Mouse (Mus musculus) myocyte (in vitro differentiated cells): Measurements from ENCODE around the gene Fam171a2. TPM values are rescaled to one million over a fixed set of nuclear protein-coding genes. Genes with fewer than 3 reads are reported as not detected.
"Not testable (repeated sequence)": the region's sequence is repeated elsewhere in the genome, so short reads cannot be mapped to it uniquely, and the experiment has no call there.

Source experiments
- H3K27me3 ChIP-seq: one replicate; pipeline ENCODE4 v1.6.1; 2011; ENCODE audit not compliant: control insufficient read depth, insufficient read depth, insufficient read length
- H3K36me3 ChIP-seq: one replicate; pipeline ENCODE4 v1.6.1; 2011; ENCODE audit not compliant: control insufficient read depth, insufficient read depth
- H3K4me2 ChIP-seq: one replicate; pipeline ENCODE4 v1.6.1; 2011; ENCODE audit warnings: low read depth, control low read depth
- H3K4me3 ChIP-seq: one replicate; pipeline ENCODE4 v1.5.1; 2011; ENCODE audit warnings: mild to moderate bottlenecking, control low read depth, moderate library complexity
- H3K79me2 ChIP-seq: one replicate; pipeline ENCODE4 v1.6.1; 2011; ENCODE audit not compliant: control insufficient read depth, insufficient read depth
- H3ac ChIP-seq: one replicate; pipeline ENCODE4 v1.6.1; 2011; ENCODE audit not compliant: control insufficient read depth, insufficient read length
- CEBPB ChIP-seq: IDR thresholded peaks from 2 replicates; pipeline ENCODE4 v1.6.1; 2011; ENCODE audit warnings: mild to moderate bottlenecking, moderate library complexity; ENCODE audit not compliant: poor library complexity, insufficient read depth, severe bottlenecking
- E2F4 ChIP-seq: IDR thresholded peaks from one replicate; pipeline ENCODE4 v1.6.1; 2011; ENCODE audit warnings: mild to moderate bottlenecking, control low read depth, moderate library complexity; ENCODE audit not compliant: insufficient read depth
- MAX ChIP-seq: IDR thresholded peaks from one replicate; pipeline ENCODE4 v1.6.1; 2011; ENCODE audit warnings: low read depth, mild to moderate bottlenecking, control low read depth
- MYOD1 ChIP-seq, 3 experiments: IDR thresholded peaks; one replicate each; pipeline ENCODE4 v1.6.1; 2011; ENCODE audit warnings: control low read depth in 2 of 3, low read depth in 2 of 3, mild to moderate bottlenecking in 2 of 3, moderate library complexity in 1 of 3; ENCODE audit not compliant: insufficient read length in 2 of 3, control insufficient read depth in 1 of 3
- MYOG ChIP-seq, 3 experiments: IDR thresholded peaks; one replicate each; pipeline ENCODE4 v1.6.1; 2011; ENCODE audit warnings: control low read depth in 2 of 3, low read depth in 2 of 3, mild to moderate bottlenecking in 2 of 3; ENCODE audit not compliant: insufficient read length in 2 of 3, control insufficient read depth in 1 of 3, insufficient read depth in 1 of 3
- POLR2A ChIP-seq: IDR thresholded peaks from one replicate; pipeline ENCODE4 v1.6.1; 2011; ENCODE audit warnings: low read depth, mild to moderate bottlenecking, control low read depth, moderate library complexity; ENCODE audit not compliant: insufficient read length
- POLR2AphosphoS2 ChIP-seq: IDR thresholded peaks from one replicate; pipeline ENCODE4 v1.6.1; 2011; ENCODE audit warnings: low read depth, control low read depth; ENCODE audit not compliant: insufficient read length
- REST ChIP-seq: IDR thresholded peaks from one replicate; pipeline ENCODE4 v1.6.1; 2011; ENCODE audit warnings: mild to moderate bottlenecking, control low read depth, moderate library complexity; ENCODE audit not compliant: insufficient read depth, insufficient read length
- SRF ChIP-seq: IDR thresholded peaks from one replicate; pipeline ENCODE4 v1.6.1; 2011; ENCODE audit warnings: low read depth; ENCODE audit not compliant: control insufficient read depth, insufficient read length
- TCF12 ChIP-seq: IDR thresholded peaks from one replicate; pipeline ENCODE4 v1.6.1; 2011; ENCODE audit warnings: mild to moderate bottlenecking, control low read depth; ENCODE audit not compliant: poor library complexity, insufficient read depth, severe bottlenecking
- TCF3 ChIP-seq: IDR thresholded peaks from one replicate; pipeline ENCODE4 v1.6.1; 2011; ENCODE audit warnings: low read depth, control low read depth; ENCODE audit not compliant: insufficient read length
- USF1 ChIP-seq: IDR thresholded peaks from one replicate; pipeline ENCODE4 v1.6.1; 2011; ENCODE audit warnings: low read depth, mild to moderate bottlenecking, control low read depth, moderate library complexity
- polyA plus RNA-seq: library from polyadenylated mRNA; unstranded; fragments of >200 nt; fragmentation: generic; extraction: Trizol; gene quantifications from one replicate; pipeline ENCODE4 v1.2.1, GENCODE M21; 2012; ENCODE audit warnings: missing spikeins

Fam171a2 gene
- polyA plus RNA-seq, 1 experiment, result 162 TPM

DNA sequence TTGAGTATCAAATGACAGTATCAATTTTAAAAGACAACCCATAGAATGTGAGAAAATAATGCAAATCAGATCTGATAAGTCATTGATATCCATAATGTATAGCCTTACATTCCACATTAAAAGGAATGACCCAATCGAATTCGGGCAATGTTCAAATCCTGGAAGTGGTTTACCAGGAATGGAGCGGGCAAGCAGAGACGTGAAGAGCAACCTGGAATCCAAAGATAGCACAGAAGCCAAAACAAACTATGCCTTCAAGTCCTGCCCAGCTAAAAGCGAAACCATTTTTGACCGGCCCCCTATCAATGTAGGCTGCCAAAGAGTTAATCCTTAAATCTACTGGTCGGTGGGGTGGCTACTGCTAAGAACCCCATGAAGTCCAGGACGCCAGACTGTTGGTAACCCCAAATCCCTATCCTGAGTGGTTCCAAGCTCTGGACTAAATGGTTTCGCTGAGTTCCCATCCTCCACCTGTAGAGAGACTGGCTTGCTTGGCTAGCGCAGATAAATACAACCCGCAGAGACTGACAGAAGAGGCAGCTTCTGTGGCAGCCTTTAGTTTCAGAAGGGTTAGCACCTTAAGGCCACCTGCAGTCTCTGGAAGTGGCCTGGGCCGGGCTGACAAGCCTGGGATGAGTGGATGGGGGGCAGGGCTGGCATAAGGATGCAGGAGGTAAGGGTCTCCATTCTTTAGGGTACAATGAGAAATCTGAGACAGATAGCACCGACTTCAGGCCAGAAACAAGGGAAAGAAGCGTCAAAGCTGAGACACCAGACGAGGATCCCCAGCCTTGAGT, 54.8 kb downstream of the Fam171a2 start:
- H3ac ChIP-seq, result no peak overlapping the region
- no peaks in the 10 kb centered on the region for H3K79me2 ChIP-seq
- H3K27me3 ChIP-seq, result no peaks in the 10 kb centered on the region
- no peak for TF ChIP-seq CEBPB
- TF ChIP-seq MYOD1 (IDR thresholded peaks at IDR 0.05; ENCODE audit: control insufficient read depth in 1 of 3, insufficient read length in 2 of 3, low read depth in 2 of 3), result no peak
- no peak for TF ChIP-seq USF1
- TF ChIP-seq TCF12, result no peak
- no peak for TF ChIP-seq REST
- TF ChIP-seq TCF3, result no peak
- no peak for TF ChIP-seq MAX
- TF ChIP-seq E2F4, result no peak
- no peak for TF ChIP-seq MYOG (IDR thresholded peaks at IDR 0.05; ENCODE audit: control insufficient read depth in 1 of 3, insufficient read depth in 1 of 3, insufficient read length in 2 of 3, low read depth in 2 of 3)
- TF ChIP-seq POLR2AphosphoS2, result no peak
- TF ChIP-seq SRF, result no peak
- no peak for TF ChIP-seq POLR2A
- no peak overlapping the region for H3K4me2 ChIP-seq
- H3K36me3 ChIP-seq, result no peaks in the 10 kb centered on the region
- H3K4me3 ChIP-seq, result peak overlapping the region; percentile 1

DNA sequence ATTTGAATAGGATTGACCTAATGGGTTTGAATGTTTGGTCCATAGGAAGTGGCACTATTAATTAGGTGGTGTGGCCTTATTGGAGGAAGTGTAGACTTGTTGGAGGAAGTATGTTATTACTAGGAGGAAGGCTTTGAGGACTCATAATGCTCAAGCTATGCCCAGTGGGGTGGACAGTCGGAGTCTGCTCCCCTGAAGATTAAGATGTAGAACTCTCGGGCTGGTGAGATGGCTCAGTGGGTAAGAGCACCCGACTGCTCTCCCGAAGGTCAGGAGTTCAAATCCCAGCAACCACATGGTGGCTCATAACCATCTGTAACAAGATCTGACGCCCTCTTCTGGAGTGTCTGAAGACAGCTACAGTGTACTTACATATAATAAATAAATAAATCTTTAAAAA, 58.0 kb downstream of the Fam171a2 start:
- H3K27me3 ChIP-seq, H3K79me2 ChIP-seq, H3K4me2 ChIP-seq, H3K36me3 ChIP-seq, H3K4me3 ChIP-seq, H3ac ChIP-seq: not testable (repeated sequence)

Other genes with a start within 250 kb of the Fam171a2 start
- 77.3 TPM for gene Hdac5, start 217.5 kb downstream of the Fam171a2 start, polyA plus RNA-seq
- gene BC030867, start 198.8 kb downstream of the Fam171a2 start, polyA plus RNA-seq, result 4.4 TPM
- gene Asb16, start 178.9 kb downstream of the Fam171a2 start, polyA plus RNA-seq, result 5.1 TPM
- 39.5 TPM for gene Tmub2, start 162.8 kb downstream of the Fam171a2 start, polyA plus RNA-seq
- gene Atxn7l3, start 151.1 kb downstream of the Fam171a2 start, polyA plus RNA-seq, result 39.5 TPM
- gene Ubtf, start 127.9 kb downstream of the Fam171a2 start, polyA plus RNA-seq, result 58.6 TPM
- not detected for gene Slc4a1, start 81.5 kb downstream of the Fam171a2 start, polyA plus RNA-seq
- gene Rundc3a, start 54.3 kb downstream of the Fam171a2 start, polyA plus RNA-seq, result 10.3 TPM
- 274 TPM for gene Slc25a39, start 39.7 kb downstream of the Fam171a2 start, polyA plus RNA-seq
- 174 TPM for gene Grn, start 17.4 kb downstream of the Fam171a2 start, polyA plus RNA-seq
- gene Itga2b, start 22.4 kb upstream of the Fam171a2 start, polyA plus RNA-seq, result 7.2 TPM
- gene Gpatch8, start 108.7 kb upstream of the Fam171a2 start, polyA plus RNA-seq, result 9.0 TPM
- 1.9 TPM for gene Gm11627, start 131.8 kb upstream of the Fam171a2 start, polyA plus RNA-seq
- 66.9 TPM for gene Fzd2, start 156.7 kb upstream of the Fam171a2 start, polyA plus RNA-seq
- gene Meioc, start 216.0 kb upstream of the Fam171a2 start, polyA plus RNA-seq, result 0.01 TPM